Mouse (Mus musculus): ENCODE data around the gene Zmynd10. TPM values are rescaled to one million over a fixed set of nuclear protein-coding genes. Genes with fewer than 3 reads are reported as not detected.

Gene Zmynd10
- total RNA-seq (2015; ENCODE audit: low replicate concordance) (not detected in 2 replicates), total RNA-seq (2017; ENCODE audit: low replicate concordance) (not detected in 2 replicates)

- peak; percentile 72 for ATAC-seq (replicated peaks; ENCODE audit: low FRiP score, poor library complexity, severe bottlenecking)
Measured at GRCm38 (mm10) chr9:107547026-107547425, at the start of gene Zmynd10. Zmynd10 (plus strand) TSS chr9:107547298.

- ATAC-seq (replicated peaks; ENCODE audit: low FRiP score, poor library complexity, severe bottlenecking) = no peak
Measured at GRCm38 (mm10) chr9:107500708-107501286, 46.3 kb upstream of the Zmynd10 start.

- ATAC-seq (replicated peaks; ENCODE audit: low FRiP score, poor library complexity, severe bottlenecking) = no peak
Measured at GRCm38 (mm10) chr9:107502131-107502846, 44.8 kb upstream of the Zmynd10 start.

GRCm38 (mm10) chr9:107504662-107505537, 42.2 kb upstream of the Zmynd10 start:
- ATAC-seq (replicated peaks; ENCODE audit: low FRiP score, poor library complexity, severe bottlenecking) = no peak

- no peak for ATAC-seq (replicated peaks; ENCODE audit: low FRiP score, poor library complexity, severe bottlenecking)
Measured at GRCm38 (mm10) chr9:107508266-107508665, 38.8 kb upstream of the Zmynd10 start.

GRCm38 (mm10) chr9:107510384-107511100, 36.6 kb upstream of the Zmynd10 start:
- ATAC-seq (replicated peaks; ENCODE audit: low FRiP score, poor library complexity, severe bottlenecking) = no peak

GRCm38 (mm10) chr9:107511436-107511835, 35.7 kb upstream of the Zmynd10 start:
- no peak for ATAC-seq (replicated peaks; ENCODE audit: low FRiP score, poor library complexity, severe bottlenecking)

- ATAC-seq (replicated peaks; ENCODE audit: low FRiP score, poor library complexity, severe bottlenecking) = no peak
Measured at GRCm38 (mm10) chr9:107512326-107512725, 34.8 kb upstream of the Zmynd10 start.

- peak; percentile 72 for ATAC-seq (replicated peaks; ENCODE audit: low FRiP score, poor library complexity, severe bottlenecking)
Measured at GRCm38 (mm10) chr9:107514303-107514955, 32.7 kb upstream of the Zmynd10 start.

GRCm38 (mm10) chr9:107520331-107520730, 26.8 kb upstream of the Zmynd10 start:
- ATAC-seq (replicated peaks; ENCODE audit: low FRiP score, poor library complexity, severe bottlenecking) = no peak

GRCm38 (mm10) chr9:107521190-107521589, 25.9 kb upstream of the Zmynd10 start:
- ATAC-seq (replicated peaks; ENCODE audit: low FRiP score, poor library complexity, severe bottlenecking) = no peak

GRCm38 (mm10) chr9:107521711-107522399, 25.2 kb upstream of the Zmynd10 start:
- no peak for ATAC-seq (replicated peaks; ENCODE audit: low FRiP score, poor library complexity, severe bottlenecking)

- ATAC-seq (replicated peaks; ENCODE audit: low FRiP score, poor library complexity, severe bottlenecking) = no peak
Measured at GRCm38 (mm10) chr9:107522400-107522711, 24.7 kb upstream of the Zmynd10 start.

GRCm38 (mm10) chr9:107526198-107527026, 20.7 kb upstream of the Zmynd10 start:
- ATAC-seq (replicated peaks; ENCODE audit: low FRiP score, poor library complexity, severe bottlenecking) = 0 out of 2 replicates have a peak, but pooled peaks have one; percentile 34

- peak; percentile 80 for ATAC-seq (replicated peaks; ENCODE audit: low FRiP score, poor library complexity, severe bottlenecking)
Measured at GRCm38 (mm10) chr9:107533791-107534407, 13.2 kb upstream of the Zmynd10 start, which contains the start of gene Tmem115. Tmem115 (plus strand) TSS chr9:107533945.

- peak; percentile 57 for ATAC-seq (replicated peaks; ENCODE audit: low FRiP score, poor library complexity, severe bottlenecking)
Measured at GRCm38 (mm10) chr9:107534408-107535202, 12.5 kb upstream of the Zmynd10 start.

GRCm38 (mm10) chr9:107538231-107538630, 8.9 kb upstream of the Zmynd10 start:
- no peak for ATAC-seq (replicated peaks; ENCODE audit: low FRiP score, poor library complexity, severe bottlenecking)
